19 mouse cellular contexts compared by ENCODE assay signal in the genomic region with DNA sequence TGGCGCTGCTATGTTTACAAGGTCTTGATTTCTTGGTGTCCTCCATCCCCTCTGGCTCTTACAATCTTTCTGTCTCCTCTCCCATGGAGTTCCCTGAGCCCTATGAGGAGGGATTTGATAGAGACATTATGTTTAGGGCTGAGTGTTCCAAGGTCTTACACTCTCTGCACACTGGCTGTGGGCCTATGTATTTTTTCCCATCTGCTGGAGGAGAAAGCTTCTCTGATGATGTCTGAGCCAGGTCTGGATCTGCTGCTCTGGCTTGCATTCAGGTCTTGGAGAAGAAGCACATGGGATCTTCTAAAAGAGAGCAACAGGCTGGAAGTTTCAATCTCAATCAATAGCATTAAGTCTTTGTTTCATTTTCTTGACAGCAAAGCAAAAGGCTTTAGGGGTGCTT.
DNase-seq lines count a peak whose midpoint lies in the region.
"Had no signal": no experiment of that assay in that cellular context is flagged by ENCODE, and none has a peak within 500 bp of the region (broad histone marks: within the 10 kb centered on the region; RNA-seq: fewer than 3 reads in every experiment).

No protein-coding gene starts in this region.

- intact Hi-C loops in heart, postnatal 10 days (cut with DNase I): no loop called here
- intact Hi-C loops in gastrocnemius, postnatal 36 days (cut with DNase I): no loop called here

- peak; percentile 10 to 12 for DNase-seq in cerebellum, postnatal 10 days
- DNase-seq in cerebellum, postnatal 25 days: no peak
- peak; percentile 17 for DNase-seq in kidney, postnatal 10 days
- DNase-seq in kidney, postnatal 36 days: no peak
- peak; percentile 52 to 67 for DNase-seq in heart, postnatal 10 days
- DNase-seq in lung, postnatal 36 days: peak; percentile 27
- no peak for DNase-seq in gastrocnemius, postnatal 36 days
- no peak for DNase-seq in left cerebral cortex, adult 8-10 months (ENCODE audit: low spot score in 2 of 2)
- DNase-seq: adrenal gland, adult 2 months; adrenal gland, postnatal 36 days; cerebellum, adult 18-20 months; cerebellum, postnatal 14 days; forebrain, postnatal 0 days; gastrocnemius, postnatal 14 days; kidney, adult 8-10 months; layer of hippocampus, adult 9-11 months; right cerebral cortex, postnatal 25 days; spleen, adult 18-20 months; thymus, postnatal 14 days had no signal

Comparison
In these comparisons a context has a peak if more than half of its experiments do, and no peak if none do; other contexts are left out.
1. DNase-seq: peak in cerebellum, postnatal 10 days (2 of 2), kidney, postnatal 10 days (single experiment), heart, postnatal 10 days (2 of 2) and lung, postnatal 36 days (single experiment); none in cerebellum, postnatal 25 days (0 of 2), kidney, postnatal 36 days (0 of 2), gastrocnemius, postnatal 36 days (0 of 2) and left cerebral cortex, adult 8-10 months (0 of 2).